Mouse (Mus musculus): ENCODE results near the gene Reep3. TPM values are rescaled to one million over a fixed set of nuclear protein-coding genes. Genes with fewer than 3 reads are reported as not detected.
"Not testable (repeated sequence)": the region's sequence is repeated elsewhere in the genome, so short reads cannot be mapped to it uniquely, and the experiment has no call there.

Gene Reep3
- polyA plus RNA-seq, 1 experiment: 13.0 TPM

- H3K4me3 ChIP-seq: no peak overlapping the region
These were observed 92.2 kb downstream of the Reep3 start for GRCm38 (mm10) chr10:67004527-67005042.

GRCm38 (mm10) chr10:67003743-67004526 lies 92.8 kb downstream of the Reep3 start:
- Histone ChIP-seq H3K27me3 (ENCODE audit: control insufficient read depth, insufficient read depth, insufficient read length) (no peaks in the 10 kb centered on the region), H3K4me2 (ENCODE audit: low read depth) (peak overlapping the region; percentile 99), H3K4me3 (peak overlapping the region; percentile 18), H3ac (ENCODE audit: control insufficient read depth, insufficient read length) (no peak overlapping the region), H3K79me2 (ENCODE audit: control insufficient read depth, insufficient read depth) (no peaks in the 10 kb centered on the region), H3K36me3 (ENCODE audit: control insufficient read depth, insufficient read depth) (no peaks in the 10 kb centered on the region)
- no peak for TF ChIP-seq REST (IDR thresholded peaks at IDR 0.05; ENCODE audit: insufficient read depth, insufficient read length)
- peak; percentile 55 for TF ChIP-seq USF1 (IDR thresholded peaks at IDR 0.05; ENCODE audit: low read depth)

More at GRCm38 (mm10) chr10:67004527-67005042, 92.2 kb downstream of the Reep3 start:
- Histone ChIP-seq H3K79me2 (ENCODE audit: control insufficient read depth, insufficient read depth) (no peaks in the 10 kb centered on the region), H3ac (ENCODE audit: control insufficient read depth, insufficient read length) (no peak overlapping the region), H3K4me2 (ENCODE audit: low read depth) (peak overlapping the region; percentile 99), H3K27me3 (ENCODE audit: control insufficient read depth, insufficient read depth, insufficient read length) (no peaks in the 10 kb centered on the region), H3K36me3 (ENCODE audit: control insufficient read depth, insufficient read depth) (no peaks in the 10 kb centered on the region)
- TF ChIP-seq POLR2A (IDR thresholded peaks at IDR 0.05; ENCODE audit: insufficient read length, low read depth): no peak

GRCm38 (mm10) chr10:67003009-67003742 lies 93.6 kb downstream of the Reep3 start:
- Histone ChIP-seq H3K4me3 (peak overlapping the region; percentile 18), H3ac (ENCODE audit: control insufficient read depth, insufficient read length) (no peak overlapping the region), H3K36me3 (ENCODE audit: control insufficient read depth, insufficient read depth) (no peaks in the 10 kb centered on the region), H3K27me3 (ENCODE audit: control insufficient read depth, insufficient read depth, insufficient read length) (no peaks in the 10 kb centered on the region), H3K4me2 (ENCODE audit: low read depth) (peak overlapping the region; percentile 99), H3K79me2 (ENCODE audit: control insufficient read depth, insufficient read depth) (no peaks in the 10 kb centered on the region)
- no peak for TF ChIP-seq MAX (IDR thresholded peaks at IDR 0.05; ENCODE audit: low read depth)
- peak in 1 of 3 experiments; percentile 52 for TF ChIP-seq MYOD1 (IDR thresholded peaks at IDR 0.05; ENCODE audit: control insufficient read depth in 1 of 3, insufficient read length in 2 of 3, low read depth in 2 of 3)
- TF ChIP-seq SRF (IDR thresholded peaks at IDR 0.05; ENCODE audit: control insufficient read depth, insufficient read length, low read depth): no peak
- 0 out of 2 replicates have a peak, but pooled peaks have one; percentile 26 for TF ChIP-seq CEBPB (IDR thresholded peaks at IDR 0.05; ENCODE audit: insufficient read depth, poor library complexity, severe bottlenecking)
- TF ChIP-seq POLR2A (IDR thresholded peaks at IDR 0.05; ENCODE audit: insufficient read length, low read depth): no peak
- TF ChIP-seq TCF3 (IDR thresholded peaks at IDR 0.05; ENCODE audit: insufficient read length, low read depth): no peak
- TF ChIP-seq MYOG (IDR thresholded peaks at IDR 0.05; ENCODE audit: control insufficient read depth in 1 of 3, insufficient read depth in 1 of 3, insufficient read length in 2 of 3, low read depth in 2 of 3): peak in 1 of 3 experiments; percentile 64
- peak; percentile 20 for TF ChIP-seq TCF12 (IDR thresholded peaks at IDR 0.05; ENCODE audit: insufficient read depth, poor library complexity, severe bottlenecking)
- TF ChIP-seq POLR2AphosphoS2 (IDR thresholded peaks at IDR 0.05; ENCODE audit: insufficient read length, low read depth): no peak
- no peak for TF ChIP-seq E2F4 (IDR thresholded peaks at IDR 0.05; ENCODE audit: insufficient read depth)
- TF ChIP-seq REST (IDR thresholded peaks at IDR 0.05; ENCODE audit: insufficient read depth, insufficient read length): no peak
- TF ChIP-seq USF1 (IDR thresholded peaks at IDR 0.05; ENCODE audit: low read depth): no peak

GRCm38 (mm10) chr10:67002207-67003008 lies 94.3 kb downstream of the Reep3 start:
- H3ac ChIP-seq (ENCODE audit: control insufficient read depth, insufficient read length): no peak overlapping the region
- peak overlapping the region; percentile 18 for H3K4me3 ChIP-seq
- H3K4me2 ChIP-seq (ENCODE audit: low read depth): peak overlapping the region; percentile 99
- no peaks in the 10 kb centered on the region for H3K79me2 ChIP-seq (ENCODE audit: control insufficient read depth, insufficient read depth)
- no peaks in the 10 kb centered on the region for H3K36me3 ChIP-seq (ENCODE audit: control insufficient read depth, insufficient read depth)
- TF ChIP-seq USF1 (IDR thresholded peaks at IDR 0.05; ENCODE audit: low read depth) (no peak), REST (IDR thresholded peaks at IDR 0.05; ENCODE audit: insufficient read depth, insufficient read length) (no peak), MAX (IDR thresholded peaks at IDR 0.05; ENCODE audit: low read depth) (no peak), TCF12 (IDR thresholded peaks at IDR 0.05; ENCODE audit: insufficient read depth, poor library complexity, severe bottlenecking) (no peak), SRF (IDR thresholded peaks at IDR 0.05; ENCODE audit: control insufficient read depth, insufficient read length, low read depth) (no peak), TCF3 (IDR thresholded peaks at IDR 0.05; ENCODE audit: insufficient read length, low read depth) (no peak), POLR2AphosphoS2 (IDR thresholded peaks at IDR 0.05; ENCODE audit: insufficient read length, low read depth) (no peak), POLR2A (IDR thresholded peaks at IDR 0.05; ENCODE audit: insufficient read length, low read depth) (peak; percentile 46), CEBPB (IDR thresholded peaks at IDR 0.05; ENCODE audit: insufficient read depth, poor library complexity, severe bottlenecking) (0 out of 2 replicates have a peak, but pooled peaks have one; percentile 24), MYOG (IDR thresholded peaks at IDR 0.05; ENCODE audit: control insufficient read depth in 1 of 3, insufficient read depth in 1 of 3, insufficient read length in 2 of 3, low read depth in 2 of 3) (peak in 2 of 3 experiments; percentile 27 to 63), MYOD1 (IDR thresholded peaks at IDR 0.05; ENCODE audit: control insufficient read depth in 1 of 3, insufficient read length in 2 of 3, low read depth in 2 of 3) (peak in 2 of 3 experiments; percentile 68 to 73), E2F4 (IDR thresholded peaks at IDR 0.05; ENCODE audit: insufficient read depth) (no peak)
- no peaks in the 10 kb centered on the region for H3K27me3 ChIP-seq (ENCODE audit: control insufficient read depth, insufficient read depth, insufficient read length)

- not testable (repeated sequence) for H3K79me2 ChIP-seq (ENCODE audit: control insufficient read depth, insufficient read depth); H3K36me3 ChIP-seq (ENCODE audit: control insufficient read depth, insufficient read depth); H3K4me2 ChIP-seq (ENCODE audit: low read depth); H3ac ChIP-seq (ENCODE audit: control insufficient read depth, insufficient read length); H3K27me3 ChIP-seq (ENCODE audit: control insufficient read depth, insufficient read depth, insufficient read length); H3K4me3 ChIP-seq
These were observed 95.7 kb downstream of the Reep3 start for GRCm38 (mm10) chr10:67000958-67001615.

All from myocyte (in vitro differentiated cells).